Mouse (Mus musculus) right cerebral cortex, postnatal 36 days (tissue): ENCODE measurements around the gene Cbarp.

Experiments
- DNase-seq, 2 experiments: peaks; one replicate each; pipeline ENCODE4 v3.0.0; 2022; ENCODE audit warnings: low spot score in 2 of 2, mixed read lengths in 1 of 2

Cbarp gene

GRCm38 (mm10) chr10:80130403-80131031, 10.1 kb downstream of the Cbarp start:
- DNase-seq = no peak

GRCm38 (mm10) chr10:80129846-80130245, 10.8 kb downstream of the Cbarp start:
- no peak for DNase-seq

- DNase-seq = no peak
Observed at GRCm38 (mm10) chr10:80127920-80128319, 12.7 kb downstream of the Cbarp start.

- no peak for DNase-seq
Observed at GRCm38 (mm10) chr10:80123932-80124562, 16.6 kb downstream of the Cbarp start.

DNA sequence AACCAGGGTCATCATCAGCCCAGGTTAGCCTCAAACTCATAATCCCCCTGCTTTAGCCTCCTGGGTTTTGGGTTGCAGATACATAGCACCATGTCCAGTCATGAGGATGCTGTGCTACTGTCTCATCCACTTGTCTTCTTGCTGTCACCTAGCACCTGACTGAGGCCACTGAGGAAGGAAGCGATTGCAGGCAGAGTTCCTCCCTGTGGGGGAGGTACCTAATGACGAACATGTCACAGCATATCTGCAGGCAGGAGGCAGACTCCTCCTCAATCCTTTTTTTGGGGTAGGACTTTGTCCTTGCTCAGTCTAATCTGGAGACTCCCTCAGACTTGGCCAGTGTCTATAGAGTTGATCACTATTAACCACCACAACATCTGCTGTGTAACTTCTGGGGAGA, 19.0 kb downstream of the Cbarp start:
- DNase-seq = no peak

DNA sequence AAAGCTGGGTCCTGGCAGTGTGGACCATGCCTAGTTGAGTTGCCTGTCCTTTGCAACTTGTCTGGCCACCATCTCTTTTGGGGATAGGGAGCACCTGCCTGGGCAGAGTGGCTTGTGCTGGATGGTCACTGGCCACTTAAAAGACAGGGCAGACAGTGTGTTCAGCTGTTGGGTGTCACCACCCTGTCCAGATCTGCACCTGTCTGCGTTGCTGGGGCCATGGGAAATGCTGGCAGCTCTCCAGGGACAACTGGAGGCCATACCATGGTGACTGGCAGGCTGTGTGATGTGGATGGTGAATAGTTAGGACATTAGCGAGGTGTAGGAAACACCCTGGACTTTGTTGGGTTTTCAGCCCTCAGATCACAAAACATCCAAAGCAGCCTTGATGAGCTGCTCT, 20.5 kb downstream of the Cbarp start:
- no peak for DNase-seq

GRCm38 (mm10) chr10:80118552-80118951, 22.1 kb downstream of the Cbarp start:
- no peak for DNase-seq

- no peak for DNase-seq
Observed at GRCm38 (mm10) chr10:80117736-80118135, 22.9 kb downstream of the Cbarp start.

DNA sequence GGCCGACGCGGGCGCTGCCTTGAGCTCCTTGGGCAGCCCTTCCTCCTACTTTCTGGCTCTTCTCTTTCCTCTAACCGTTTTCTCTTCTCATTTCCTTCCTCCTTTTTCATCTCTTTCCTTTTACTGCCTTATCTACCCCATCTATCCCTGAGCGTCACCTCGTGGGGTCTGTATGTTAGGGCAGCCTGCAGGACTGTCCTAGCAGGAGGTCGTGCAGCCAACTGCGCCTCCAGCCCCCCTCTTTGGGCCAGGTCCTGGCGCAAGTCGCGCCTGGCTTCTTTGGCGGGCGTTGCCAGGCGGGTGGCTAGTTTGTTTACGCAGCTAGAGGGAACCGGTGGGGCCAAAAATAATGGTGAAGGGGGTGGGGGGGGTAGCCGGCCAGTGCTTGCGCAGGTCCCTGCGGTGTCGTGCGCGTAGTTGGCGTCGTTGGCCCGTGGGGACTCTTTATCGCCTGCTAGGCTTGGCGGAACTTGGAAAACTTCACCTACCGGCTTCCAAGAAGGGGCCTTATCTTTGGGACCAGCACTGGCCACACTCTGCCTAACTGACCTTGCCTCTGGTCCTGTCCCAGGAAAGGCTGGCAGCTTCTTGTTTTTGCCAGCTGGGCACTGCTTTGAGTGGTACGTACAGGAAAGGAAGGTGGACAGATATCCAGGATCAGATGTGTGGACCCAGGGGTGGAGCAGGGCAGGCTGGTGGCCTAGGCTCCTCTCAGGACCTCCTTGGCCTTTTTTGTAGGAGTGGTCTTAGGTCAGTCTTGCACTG, 23.5 kb downstream of the Cbarp start:
- no peak for DNase-seq

DNA sequence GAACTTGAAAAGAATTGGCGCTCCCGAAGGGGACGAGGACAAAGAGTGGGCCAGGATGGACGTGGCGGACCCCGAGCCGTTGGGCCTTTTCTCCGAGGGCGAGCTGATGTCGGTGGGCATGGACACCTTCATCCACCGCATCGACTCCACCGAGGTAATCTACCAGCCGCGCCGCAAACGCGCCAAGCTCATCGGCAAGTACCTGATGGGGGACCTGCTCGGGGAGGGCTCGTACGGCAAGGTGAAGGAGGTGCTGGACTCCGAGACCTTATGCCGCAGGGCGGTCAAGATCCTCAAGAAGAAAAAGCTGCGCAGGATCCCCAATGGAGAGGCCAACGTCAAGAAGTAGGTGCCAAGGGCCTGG, 24.1 kb downstream of the Cbarp start:
- no peak for DNase-seq

DNA sequence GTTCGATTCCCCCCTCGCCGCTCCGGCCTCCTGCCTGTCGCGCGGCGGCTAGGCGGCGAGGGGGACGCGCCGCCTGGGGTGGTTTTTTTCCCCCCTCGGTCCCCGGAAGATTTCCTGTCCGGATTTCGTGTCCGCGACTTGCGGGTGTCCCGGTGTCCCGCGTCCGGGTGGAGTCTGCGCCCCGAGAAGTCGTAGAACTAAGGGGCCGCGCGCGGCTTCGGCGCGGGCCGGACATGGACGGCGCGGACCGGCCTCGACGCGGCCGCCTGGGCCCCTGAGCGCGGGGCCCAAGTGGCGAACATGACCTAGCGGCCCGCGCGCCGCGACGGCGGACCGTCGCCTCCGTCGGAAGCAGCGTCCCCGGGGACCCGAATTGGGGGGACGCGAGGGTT, 24.7 kb downstream of the Cbarp start:
- no peak for DNase-seq

GRCm38 (mm10) chr10:80115290-80115943, 25.2 kb downstream of the Cbarp start, which contains the start of gene Stk11:
TSS of gene Stk11 (plus strand) at chr10:80115803.
- peak; percentile 100 for DNase-seq

DNA sequence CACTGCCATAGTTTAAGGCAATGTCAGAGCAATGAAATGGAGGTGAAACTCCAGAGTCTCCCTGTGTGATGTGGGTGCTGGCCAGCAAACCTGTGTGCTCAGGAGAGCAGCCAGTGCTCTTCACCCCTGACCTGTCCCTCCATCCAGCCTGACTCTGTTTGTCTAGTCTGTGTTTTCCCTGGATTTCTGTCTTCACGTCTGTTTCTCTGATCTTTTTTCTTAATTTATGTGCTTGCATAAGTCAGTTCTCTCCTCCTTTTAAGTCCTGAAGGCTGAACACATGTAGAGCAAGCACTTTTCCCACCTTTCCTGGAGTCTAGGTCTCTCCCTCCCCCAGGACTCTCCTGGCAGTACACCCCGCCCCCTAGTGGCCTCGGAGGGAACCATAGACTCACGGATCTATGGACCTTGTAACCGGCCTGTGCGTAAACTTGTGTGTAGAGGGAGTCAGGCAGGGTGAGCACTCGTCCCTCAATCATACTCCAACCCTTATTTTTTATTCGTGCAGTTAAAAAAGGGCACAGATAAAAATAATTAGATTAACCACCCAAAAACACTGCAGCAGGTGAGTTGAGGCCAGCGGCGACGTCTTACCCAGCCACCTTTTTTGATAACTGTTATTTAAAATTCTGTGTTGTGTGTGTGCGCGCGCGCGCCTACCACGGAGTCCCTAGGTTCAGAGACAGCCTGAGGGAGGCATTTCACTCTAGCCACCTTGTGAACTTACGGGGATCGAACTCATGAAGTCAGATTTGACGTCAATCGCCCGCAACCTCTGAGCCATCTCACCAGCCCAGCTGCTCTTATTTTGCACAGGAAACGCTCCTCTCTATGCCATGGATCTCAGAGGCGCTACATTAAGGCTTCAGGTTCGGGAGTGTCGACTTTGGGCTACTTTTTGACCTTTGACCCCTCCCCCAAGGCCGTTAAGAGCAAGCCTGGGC, 26.0 kb downstream of the Cbarp start:
- DNase-seq = peak; percentile 78 to 81

- no peak for DNase-seq
Observed at GRCm38 (mm10) chr10:80107678-80108077, 33.0 kb downstream of the Cbarp start.

- DNase-seq = no peak
Observed at GRCm38 (mm10) chr10:80105926-80106325, 34.7 kb downstream of the Cbarp start.

- no peak for DNase-seq
Observed at GRCm38 (mm10) chr10:80105460-80105859, 35.2 kb downstream of the Cbarp start, which contains the start of gene Sbno2. TSS of gene Sbno2 (minus strand) at chr10:80105571.

DNA sequence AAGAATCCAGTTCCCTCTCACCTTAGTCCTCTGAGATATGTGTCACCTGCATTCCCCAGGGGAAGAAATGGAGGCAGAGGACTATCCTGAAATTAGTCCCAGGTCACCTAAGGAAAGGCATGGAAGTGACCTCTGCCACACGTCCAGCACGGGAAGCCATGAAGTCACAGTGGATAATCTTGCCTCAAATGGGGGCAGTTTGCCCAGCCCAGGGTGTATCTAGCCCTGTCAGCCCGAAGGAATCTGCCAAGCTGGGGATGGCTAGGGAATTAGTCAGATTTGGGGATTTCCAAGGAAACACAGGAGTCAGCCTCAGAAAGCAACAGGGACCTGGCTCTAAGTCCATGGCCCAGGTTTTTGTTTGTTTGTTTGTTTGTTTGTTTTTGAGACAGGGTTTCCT, 36.5 kb downstream of the Cbarp start:
- DNase-seq = no peak

- no peak for DNase-seq
Observed at GRCm38 (mm10) chr10:80103032-80103431, 37.6 kb downstream of the Cbarp start.

GRCm38 (mm10) chr10:80102216-80102915, 38.3 kb downstream of the Cbarp start:
- peak; percentile 61 to 71 for DNase-seq

- DNase-seq = no peak
Observed at GRCm38 (mm10) chr10:80100982-80101381, 39.7 kb downstream of the Cbarp start.

GRCm38 (mm10) chr10:80098630-80099029, 42.0 kb downstream of the Cbarp start:
- DNase-seq = no peak
